Mouse (Mus musculus) heart, postnatal 0 days (tissue): ENCODE results near the gene Rgs12.

ENCODE experiments used
- CTCF ChIP-seq: IDR thresholded peaks from 2 replicates; pipeline ENCODE4 v1.5.1; 2016; ENCODE audit warnings: antibody characterized with exemption, control low read depth, low read depth
- EP300 ChIP-seq: IDR thresholded peaks from 2 replicates; pipeline ENCODE4 v1.6.1; 2016; ENCODE audit warnings: antibody characterized with exemption, low read depth

GRCm38 (mm10) chr5:35041268-35041829 lies 92.1 kb downstream of the Rgs12 start, which contains the start of gene Hgfac:
- TF ChIP-seq CTCF: no peak
- TF ChIP-seq EP300: no peak
